Mouse (Mus musculus) heart, embryonic 14.5 days (tissue): ENCODE measurements at regions not wholly inside any gene's neighbourhood (a gene's known extent, or its start where the extent isn't known, plus 50 kb on each side); places are given as distances from the start of the nearest gene placed in this dataset.
A peak's percentile ranks its signal among the peaks of the same experiment; 100 is the strongest.

Source experiments
- ATAC-seq: fragments of 200-750 bp; cut with Nextera tagmentation; 2 replicates; pipeline ENCODE4 v1.8.0; 2017; ENCODE audit warnings: low read depth, moderate TSS enrichment; ENCODE audit not compliant: insufficient number of reproducible peaks, insufficient read depth, low FRiP score
- H3K27ac ChIP-seq, 2 experiments: fragments of 200-500 bp in 1 of 2; fragments of 300-500 bp in 1 of 2; sonication (generic) in 1 of 2; replicated peaks in 1 of 2; 2 replicates each; pipeline ENCODE4 v1.5.1; 2012 to 2014; ENCODE audit warnings: low read depth in 2 of 2, low read length in 2 of 2, control low read depth in 1 of 2, mild to moderate bottlenecking in 1 of 2, mixed read lengths in 1 of 2; ENCODE audit not compliant: control insufficient read depth in 1 of 2, insufficient read depth in 1 of 2
- H3K27me3 ChIP-seq: fragments of 300-500 bp; sonication (generic); 2 replicates; pipeline ENCODE4 v1.6.1; 2014; ENCODE audit warnings: mild to moderate bottlenecking, low read length, control low read depth; ENCODE audit not compliant: control insufficient read depth, insufficient read depth
- H3K36me3 ChIP-seq: fragments of 300-500 bp; sonication (generic); 2 replicates; pipeline ENCODE4 v1.6.1; 2014; ENCODE audit warnings: mild to moderate bottlenecking, control low read depth, low read length, mixed read lengths; ENCODE audit not compliant: control insufficient read depth, insufficient read depth
- H3K4me1 ChIP-seq, 2 experiments: fragments of 200-500 bp in 1 of 2; fragments of 300-500 bp in 1 of 2; sonication (generic) in 1 of 2; 2 replicates each; pipeline ENCODE4 v1.6.1; 2012 to 2014; ENCODE audit warnings: low read length in 2 of 2, control low read depth in 1 of 2, mixed read lengths in 1 of 2; ENCODE audit not compliant: control insufficient read depth in 2 of 2, insufficient read depth in 2 of 2
- H3K4me2 ChIP-seq: fragments of 300-500 bp; sonication (generic); 2 replicates; pipeline ENCODE4 v1.6.1; 2014; ENCODE audit warnings: mild to moderate bottlenecking, low read length
- H3K4me3 ChIP-seq, 2 experiments: fragments of 200-500 bp in 1 of 2; fragments of 300-500 bp in 1 of 2; sonication (generic) in 1 of 2; 2 replicates each; pipeline ENCODE4 v1.5.1; 2012 to 2014; ENCODE audit warnings: low read length in 2 of 2, mild to moderate bottlenecking in 2 of 2, control low read depth in 1 of 2, low read depth in 1 of 2, moderate library complexity in 1 of 2; ENCODE audit not compliant: control insufficient read depth in 1 of 2, insufficient read depth in 1 of 2
- H3K9ac ChIP-seq: fragments of 300-500 bp; sonication (generic); 2 replicates; pipeline ENCODE4 v1.6.1; 2014; ENCODE audit warnings: mild to moderate bottlenecking, low read length
- H3K9me3 ChIP-seq: fragments of 300-500 bp; sonication (generic); 2 replicates; pipeline ENCODE4 v1.6.1; 2016; ENCODE audit warnings: low read length, control low read depth; ENCODE audit not compliant: control insufficient read depth
- WGBS: fragments of 180-500 bp; shearing (Covaris S2); extraction: QIAGEN DNeasy Blood & Tissue Kit; methylation state at CpG from one replicate; pipeline ENCODE4 v1.1.7; 2014; 5-methylcytosine and 5-hydroxymethylcytosine counted together

- no peak for ATAC-seq
- H3K27ac ChIP-seq: no peak overlapping the region
- WGBS: 20% methylated on average over 12 of the region's 12 CpGs
- H3K9ac ChIP-seq: no peak overlapping the region
- no peak overlapping the region for H3K4me3 ChIP-seq
- H3K4me2 ChIP-seq: peak overlapping the region; percentile 51
- no peaks in the 10 kb centered on the region for H3K27me3 ChIP-seq
- H3K9me3 ChIP-seq: no peaks in the 10 kb centered on the region
- no peaks in the 10 kb centered on the region for H3K36me3 ChIP-seq
- H3K4me1 ChIP-seq: peaks cover 30 to 36% of the 10 kb centered on the region in 2 experiments
These were observed 152.8 kb downstream of the Bcl2l11 start for GRCm38 (mm10) chr2:128278608-128279081.

- H3K4me1 ChIP-seq: peaks cover 32 to 39% of the 10 kb centered on the region in 2 experiments
- H3K9me3 ChIP-seq: no peaks in the 10 kb centered on the region
- no peaks in the 10 kb centered on the region for H3K36me3 ChIP-seq
- H3K27me3 ChIP-seq: no peaks in the 10 kb centered on the region
- ATAC-seq: no peak
- no peak overlapping the region for H3K4me3 ChIP-seq
- no peak overlapping the region for H3K9ac ChIP-seq
- H3K4me2 ChIP-seq: no peak overlapping the region
- no peak overlapping the region for H3K27ac ChIP-seq
- WGBS: 54% methylated on average over 10 of the region's 10 CpGs
These were observed 153.4 kb downstream of the Bcl2l11 start for GRCm38 (mm10) chr2:128279127-128279710.

- Histone ChIP-seq H3K4me2 (no peak overlapping the region), H3K9ac (no peak overlapping the region), H3K4me1 (peaks cover 40 to 43% of the 10 kb centered on the region in 2 experiments), H3K27me3 (no peaks in the 10 kb centered on the region), H3K36me3 (no peaks in the 10 kb centered on the region), H3K4me3 (no peak overlapping the region), H3K27ac (no peak overlapping the region), H3K9me3 (no peaks in the 10 kb centered on the region)
- no peak for ATAC-seq
- WGBS: 14% methylated on average over 4 of the region's 4 CpGs
These were observed 156.8 kb downstream of the Bcl2l11 start for GRCm38 (mm10) chr2:128282591-128282990.

- no peak overlapping the region for H3K4me2 ChIP-seq
- 35% methylated on average over 7 of the region's 7 CpGs for WGBS
- H3K4me1 ChIP-seq: peaks cover 30% of the 10 kb centered on the region in 2 experiments
- H3K36me3 ChIP-seq: no peaks in the 10 kb centered on the region
- no peaks in the 10 kb centered on the region for H3K27me3 ChIP-seq
- no peak overlapping the region for H3K9ac ChIP-seq
- H3K9me3 ChIP-seq: no peaks in the 10 kb centered on the region
- no peak overlapping the region for H3K4me3 ChIP-seq
- ATAC-seq: peak; percentile 87
- peak overlapping the region; percentile 1 to 43; a peak in 3 of 4 replicates for H3K27ac ChIP-seq
These were observed 159.1 kb downstream of the Bcl2l11 start for GRCm38 (mm10) chr2:128284822-128285421.

- ATAC-seq: no peak
- no peak overlapping the region for H3K4me2 ChIP-seq
- H3K27ac ChIP-seq: peak overlapping the region in 1 of 2 experiments; percentile 43; a peak in 1 of 4 replicates
- no peaks in the 10 kb centered on the region for H3K27me3 ChIP-seq
- no peak overlapping the region for H3K4me3 ChIP-seq
- H3K36me3 ChIP-seq: no peaks in the 10 kb centered on the region
- 89% methylated on average over 12 of the region's 12 CpGs for WGBS
- peaks cover 29 to 30% of the 10 kb centered on the region in 2 experiments for H3K4me1 ChIP-seq
- no peaks in the 10 kb centered on the region for H3K9me3 ChIP-seq
- H3K9ac ChIP-seq: no peak overlapping the region
These were observed 159.6 kb downstream of the Bcl2l11 start for GRCm38 (mm10) chr2:128285457-128285856.

- Histone ChIP-seq H3K4me1 (peaks cover 19 to 26% of the 10 kb centered on the region in 2 experiments), H3K27ac (no peak overlapping the region), H3K9me3 (peaks cover 3% of the 10 kb centered on the region)
These were observed 162.3 kb downstream of the Bcl2l11 start for GRCm38 (mm10) chr2:128288138-128288551.

GRCm38 (mm10) chr2:128290609-128291008, 164.8 kb downstream of the Bcl2l11 start:
- Histone ChIP-seq H3K4me2 (no peak overlapping the region), H3K9me3 (peaks cover 3% of the 10 kb centered on the region), H3K27ac (no peak overlapping the region), H3K4me3 (no peak overlapping the region), H3K4me1 (peaks cover 5 to 9% of the 10 kb centered on the region in 2 experiments; a peak in 3 of 4 replicates), H3K36me3 (no peaks in the 10 kb centered on the region), H3K27me3 (no peaks in the 10 kb centered on the region), H3K9ac (no peak overlapping the region)
- no peak for ATAC-seq
- WGBS: 91% methylated on average over 3 of the region's 3 CpGs

More at GRCm38 (mm10) chr2:128288138-128288551, 162.3 kb downstream of the Bcl2l11 start:
- H3K4me2 ChIP-seq: 0 out of 2 replicates have a peak overlapping the region, but pooled peaks have one; percentile 3
- H3K36me3 ChIP-seq: no peaks in the 10 kb centered on the region
- no peak overlapping the region for H3K4me3 ChIP-seq
- H3K27me3 ChIP-seq: no peaks in the 10 kb centered on the region
- no peak for ATAC-seq
- H3K9ac ChIP-seq: no peak overlapping the region
- 57% methylated on average over 12 of the region's 12 CpGs for WGBS
